Mouse (Mus musculus) heart, postnatal 14 days (tissue): Measurements from ENCODE around the gene Grb10. TPM values are rescaled to one million over a fixed set of nuclear protein-coding genes. Genes with fewer than 3 reads are reported as not detected.

ENCODE experiments used
- DNase-seq, 2 experiments: peaks; one replicate each; pipeline ENCODE4 v3.0.0; 2021 to 2022
- intact Hi-C: fragments of 180-260 bp; cut with DNase I; formaldehyde crosslinking; loops from one replicate; pipeline ENCODE4 v1.15.1; 2025
- total RNA-seq, 2 experiments: library from RNA; stranded (reverse); gene quantifications; 2 replicates each; pipeline ENCODE4 v1.2.3; 2021

Grb10 gene
- total RNA-seq, 2 experiments from 2014 or later = 138 to 163 TPM

- intact Hi-C loops = loop anchor here (5.0 kb wide), 2 partner anchors 58 to 322 kb away; no protein-coding TSS in a partner anchor
These were observed 3.2 kb downstream of the Grb10 start for GRCm38 (mm10) chr11:12035324-12035723.

GRCm38 (mm10) chr11:12034781-12035180, 3.7 kb downstream of the Grb10 start:
- intact Hi-C loops = loop anchor here (5.0 kb wide), 2 partner anchors 57 to 323 kb away; no protein-coding TSS in a partner anchor

More at GRCm38 (mm10) chr11:12035324-12035723, 3.2 kb downstream of the Grb10 start:
- DNase-seq = no peak

GRCm38 (mm10) chr11:12034371-12034770, 4.1 kb downstream of the Grb10 start:
- intact Hi-C loops = no loop called here

More at GRCm38 (mm10) chr11:12034781-12035180, 3.7 kb downstream of the Grb10 start:
- no peak for DNase-seq

GRCm38 (mm10) chr11:12032831-12033230, 5.7 kb downstream of the Grb10 start:
- DNase-seq = peak; percentile 24 to 32
- intact Hi-C loops = no loop called here

More at GRCm38 (mm10) chr11:12034371-12034770, 4.1 kb downstream of the Grb10 start:
- DNase-seq = no peak

- intact Hi-C loops = loop anchor here (5.0 kb wide), 1 partner anchor 336 kb away; no protein-coding TSS in a partner anchor
- DNase-seq = no peak
These were observed 11.8 kb downstream of the Grb10 start for GRCm38 (mm10) chr11:12026638-12027037.

GRCm38 (mm10) chr11:12025756-12026593, 12.5 kb downstream of the Grb10 start:
- peak; percentile 84 to 87 for DNase-seq
- intact Hi-C loops = loop anchor here (2.0 to 5.0 kb wide), 2 partner anchors 265 to 336 kb away; no protein-coding TSS in a partner anchor

GRCm38 (mm10) chr11:12025392-12025755, 13.1 kb downstream of the Grb10 start:
- intact Hi-C loops = loop anchor here (2.0 to 5.0 kb wide), 2 partner anchors 265 to 337 kb away; no protein-coding TSS in a partner anchor
- no peak for DNase-seq

GRCm38 (mm10) chr11:12023051-12023450, 15.4 kb downstream of the Grb10 start:
- intact Hi-C loops = no loop called here
- no peak for DNase-seq

- intact Hi-C loops = loop anchor here (2.0 kb wide), 1 partner anchor 23 kb away; no protein-coding TSS in a partner anchor
- no peak for DNase-seq
These were observed 18.8 kb downstream of the Grb10 start for GRCm38 (mm10) chr11:12019651-12020050.

- no peak for DNase-seq
- intact Hi-C loops = loop anchor here (2.0 kb wide), 1 partner anchor 22 kb away; no protein-coding TSS in a partner anchor
These were observed 19.9 kb downstream of the Grb10 start for GRCm38 (mm10) chr11:12018604-12019003.

- intact Hi-C loops = no loop called here
- no peak for DNase-seq
These were observed 28.4 kb downstream of the Grb10 start for GRCm38 (mm10) chr11:12010084-12010483.

GRCm38 (mm10) chr11:12000293-12000910, 38.1 kb downstream of the Grb10 start:
- intact Hi-C loops = no loop called here
- no peak for DNase-seq

- intact Hi-C loops = no loop called here
These were observed 39.6 kb downstream of the Grb10 start for GRCm38 (mm10) chr11:11998881-11999280.

GRCm38 (mm10) chr11:11997045-11997444, 41.4 kb downstream of the Grb10 start:
- DNase-seq = peak; percentile 45 to 52
- intact Hi-C loops = loop anchor here (2.0 kb wide), 1 partner anchor 22 kb away; no protein-coding TSS in a partner anchor

More at GRCm38 (mm10) chr11:11998881-11999280, 39.6 kb downstream of the Grb10 start:
- DNase-seq = peak in 1 of 2 experiments; percentile 19

GRCm38 (mm10) chr11:11995371-11995770, 43.1 kb downstream of the Grb10 start:
- DNase-seq = no peak
- intact Hi-C loops = no loop called here

GRCm38 (mm10) chr11:11993807-11994206, 44.7 kb downstream of the Grb10 start:
- no peak for DNase-seq
- intact Hi-C loops = no loop called here

- DNase-seq = no peak
- intact Hi-C loops = no loop called here
These were observed 45.3 kb downstream of the Grb10 start for GRCm38 (mm10) chr11:11993183-11993582.

GRCm38 (mm10) chr11:11989850-11990249, 48.6 kb downstream of the Grb10 start:
- intact Hi-C loops = no loop called here
- DNase-seq = no peak

GRCm38 (mm10) chr11:11987233-11987632, 51.2 kb downstream of the Grb10 start:
- intact Hi-C loops = no loop called here
- no peak for DNase-seq

- no peak for DNase-seq
- intact Hi-C loops = loop anchor here (5.0 kb wide), 2 partner anchors 59 to 421 kb away; partner anchors contain the start of gene Grb10
These were observed 59.8 kb downstream of the Grb10 start for GRCm38 (mm10) chr11:11978611-11979197.
